Mouse (Mus musculus) WW6 (cell line): Measurements from ENCODE around the gene Apobec3.
"Not testable (repeated sequence)": the region's sequence is repeated elsewhere in the genome, so short reads cannot be mapped to it uniquely, and the experiment has no call there.

Source experiments
- DNase-seq: peaks from one replicate; pipeline ENCODE4 v3.0.0-alpha.2; 2013; ENCODE audit warnings: low read depth, low spot score

Apobec3 gene

GRCm38 (mm10) chr15:79927637-79928122 is 36.2 kb downstream of the Apobec3 start:
- DNase-seq = peak; percentile 73

GRCm38 (mm10) chr15:79928316-79928715 is 36.9 kb downstream of the Apobec3 start:
- no peak for DNase-seq

GRCm38 (mm10) chr15:79928736-79929135 is 37.3 kb downstream of the Apobec3 start:
- DNase-seq = no peak

GRCm38 (mm10) chr15:79929734-79930133 is 38.3 kb downstream of the Apobec3 start:
- DNase-seq = no peak

GRCm38 (mm10) chr15:79931496-79932141 is 40.2 kb downstream of the Apobec3 start:
- no peak for DNase-seq

GRCm38 (mm10) chr15:79932323-79932987 is 41.0 kb downstream of the Apobec3 start:
- peak; percentile 70 for DNase-seq

- no peak for DNase-seq
Measured at GRCm38 (mm10) chr15:79933052-79933669, 41.7 kb downstream of the Apobec3 start.

GRCm38 (mm10) chr15:79933670-79934514 is 42.4 kb downstream of the Apobec3 start:
- DNase-seq = peak; percentile 64

GRCm38 (mm10) chr15:79934776-79935175 is 43.3 kb downstream of the Apobec3 start:
- DNase-seq = no peak

GRCm38 (mm10) chr15:79935654-79936373 is 44.4 kb downstream of the Apobec3 start:
- DNase-seq = no peak

GRCm38 (mm10) chr15:79936374-79936751 is 44.9 kb downstream of the Apobec3 start:
- no peak for DNase-seq

- DNase-seq = peak; percentile 78
Measured at GRCm38 (mm10) chr15:79939020-79939419, 47.6 kb downstream of the Apobec3 start.

- DNase-seq = not testable (repeated sequence)
Measured at GRCm38 (mm10) chr15:79939501-79939900, 48.0 kb downstream of the Apobec3 start.

- no peak for DNase-seq
Measured at GRCm38 (mm10) chr15:79939913-79940312, 48.5 kb downstream of the Apobec3 start.

GRCm38 (mm10) chr15:79940932-79941331 is 49.5 kb downstream of the Apobec3 start:
- DNase-seq = no peak

- DNase-seq = no peak
Measured at GRCm38 (mm10) chr15:79942541-79942940, 51.1 kb downstream of the Apobec3 start.

GRCm38 (mm10) chr15:79943584-79943983 is 52.1 kb downstream of the Apobec3 start:
- DNase-seq = no peak

- no peak for DNase-seq
Measured at GRCm38 (mm10) chr15:79944948-79945347, 53.5 kb downstream of the Apobec3 start.

GRCm38 (mm10) chr15:79946022-79946421 is 54.6 kb downstream of the Apobec3 start:
- peak; percentile 75 for DNase-seq

- no peak for DNase-seq
Measured at GRCm38 (mm10) chr15:79946790-79947189, 55.3 kb downstream of the Apobec3 start.

GRCm38 (mm10) chr15:79947681-79948080 is 56.2 kb downstream of the Apobec3 start:
- no peak for DNase-seq
